Mouse (Mus musculus) telencephalon, adult 2 months (tissue): ENCODE results near the gene Mrpl42.

Source experiments
- DNase-seq: peaks from one replicate; pipeline ENCODE4 v3.0.0-alpha.2; 2011; ENCODE audit warnings: low read depth, low spot score

Gene Mrpl42

DNA sequence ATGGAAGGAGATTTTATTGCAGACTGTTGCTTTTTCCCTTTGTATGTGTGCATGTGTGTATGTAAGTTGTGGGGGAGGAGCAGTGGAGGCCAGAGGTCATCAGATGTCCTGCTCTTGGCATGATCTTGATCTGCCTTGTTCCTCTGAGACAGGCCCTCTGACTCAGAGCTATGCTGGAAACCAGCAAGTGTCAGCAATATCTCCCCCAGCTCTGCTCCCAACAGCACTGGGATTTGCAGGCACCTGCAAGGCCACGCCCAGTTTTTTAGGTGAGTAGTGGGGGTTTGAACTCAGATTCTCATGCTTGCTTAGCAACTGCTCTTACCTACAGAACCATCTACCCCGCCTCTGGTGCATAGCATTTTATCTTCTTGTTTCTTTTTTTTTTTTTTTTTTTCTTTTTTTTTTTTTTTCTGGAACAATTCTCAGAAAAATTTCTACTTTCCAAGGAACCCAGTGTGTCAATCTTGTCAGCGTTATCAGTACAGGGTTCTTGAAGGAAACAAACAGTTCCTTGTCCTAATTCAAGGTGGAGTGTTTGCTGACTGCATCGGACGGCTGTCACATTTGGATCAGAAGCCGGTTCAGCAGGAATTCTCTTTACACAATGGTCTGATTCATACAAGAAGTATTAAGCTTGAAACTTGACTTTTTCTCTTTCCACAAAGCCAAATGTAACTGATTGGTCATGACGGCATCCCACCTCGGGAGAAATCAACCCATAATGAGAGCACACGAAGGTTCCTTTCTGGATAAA is 43.5 kb downstream of the Mrpl42 start:
- no peak for DNase-seq

DNA sequence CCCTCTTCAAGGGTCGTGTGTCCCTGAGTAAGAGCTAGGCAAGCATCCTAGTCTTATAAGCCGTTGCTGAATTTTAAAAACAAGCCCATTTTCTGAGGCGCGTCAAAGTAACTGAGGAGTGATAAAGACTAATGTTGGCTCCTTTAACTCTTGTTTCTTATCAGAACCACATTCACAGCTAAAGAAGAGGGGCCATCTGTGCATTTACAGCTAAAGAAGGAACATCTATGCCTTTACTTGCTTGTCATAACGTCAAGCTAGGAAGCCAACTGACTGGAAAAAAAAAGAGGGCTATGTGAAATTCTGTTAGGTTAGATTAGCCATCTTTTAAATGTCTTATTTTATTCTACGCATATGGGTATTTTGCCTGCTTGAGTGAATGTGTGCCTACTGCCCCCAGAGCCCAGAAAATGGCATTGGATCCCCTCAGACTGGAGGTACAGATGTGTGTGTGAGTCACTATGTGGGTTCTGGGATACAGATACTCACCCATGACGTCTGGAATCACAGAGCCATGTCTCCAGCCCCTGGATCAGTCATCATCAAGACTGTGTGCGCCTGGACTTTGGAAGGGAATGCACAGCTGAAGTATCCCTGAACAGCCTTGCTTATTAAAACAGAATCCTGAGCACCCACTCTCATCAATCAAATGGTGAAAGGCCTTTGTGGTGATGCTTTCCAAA is 44.2 kb downstream of the Mrpl42 start:
- DNase-seq = no peak

DNA sequence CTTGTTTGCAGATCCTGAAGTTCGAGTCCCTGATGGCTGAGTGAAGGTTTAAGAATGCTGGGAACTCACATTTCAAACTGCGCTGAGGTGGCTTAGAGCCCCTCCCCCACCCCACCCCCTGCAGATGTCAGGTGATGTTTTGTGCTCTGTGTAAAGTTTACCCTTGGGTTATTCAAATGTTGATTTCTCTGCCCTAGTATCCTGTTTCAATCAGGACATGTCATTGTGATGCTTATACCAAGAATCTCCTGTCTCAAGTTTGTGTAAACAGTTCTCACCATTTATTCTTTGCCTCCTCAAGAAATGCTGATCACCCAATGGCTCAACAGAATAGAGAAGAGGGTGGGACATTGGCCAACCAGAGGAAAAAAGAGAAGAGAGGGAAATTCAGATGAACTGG is 45.6 kb downstream of the Mrpl42 start:
- no peak for DNase-seq

DNA sequence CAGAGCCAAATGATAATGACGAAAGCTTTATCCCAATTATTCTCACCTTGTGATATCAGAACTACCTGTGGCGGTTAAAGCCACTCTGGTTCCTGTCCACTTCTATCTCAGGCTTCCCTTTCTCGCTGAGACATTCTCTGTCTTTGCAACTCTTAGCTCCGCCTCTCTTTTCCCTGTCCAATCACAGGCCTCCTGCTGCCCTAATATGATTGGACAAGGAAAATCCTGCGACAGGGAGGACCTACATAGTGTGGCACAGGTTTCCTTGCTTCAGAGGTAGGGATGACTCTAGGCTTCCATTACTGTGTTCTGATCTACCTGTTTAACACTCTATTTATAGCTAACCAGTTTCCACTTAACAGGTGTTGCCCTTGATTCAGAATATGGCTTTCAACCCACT is 48.5 kb downstream of the Mrpl42 start:
- DNase-seq = no peak

- no peak for DNase-seq
Measured at GRCm38 (mm10) chr10:95449033-95449432, 52.7 kb downstream of the Mrpl42 start.

DNA sequence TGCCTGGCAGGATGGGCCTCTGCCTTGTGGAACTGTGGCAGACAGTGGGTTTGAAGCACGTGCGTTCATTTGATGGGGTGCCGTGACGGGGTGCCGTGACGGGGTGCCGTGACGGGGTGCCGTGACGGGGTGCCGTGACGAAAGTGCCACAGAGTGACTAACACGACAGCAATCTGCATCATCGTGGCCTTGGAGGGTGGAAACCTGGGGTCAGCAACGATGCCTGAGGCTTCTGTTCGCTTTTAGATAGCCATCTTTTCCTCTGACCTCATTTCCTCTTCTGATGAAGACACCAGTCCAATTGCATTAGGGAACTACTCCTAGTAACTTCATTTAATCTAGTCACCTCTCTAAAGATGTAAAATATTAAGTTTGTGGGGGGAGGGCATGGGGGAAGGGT is 53.8 kb downstream of the Mrpl42 start:
- no peak for DNase-seq

DNA sequence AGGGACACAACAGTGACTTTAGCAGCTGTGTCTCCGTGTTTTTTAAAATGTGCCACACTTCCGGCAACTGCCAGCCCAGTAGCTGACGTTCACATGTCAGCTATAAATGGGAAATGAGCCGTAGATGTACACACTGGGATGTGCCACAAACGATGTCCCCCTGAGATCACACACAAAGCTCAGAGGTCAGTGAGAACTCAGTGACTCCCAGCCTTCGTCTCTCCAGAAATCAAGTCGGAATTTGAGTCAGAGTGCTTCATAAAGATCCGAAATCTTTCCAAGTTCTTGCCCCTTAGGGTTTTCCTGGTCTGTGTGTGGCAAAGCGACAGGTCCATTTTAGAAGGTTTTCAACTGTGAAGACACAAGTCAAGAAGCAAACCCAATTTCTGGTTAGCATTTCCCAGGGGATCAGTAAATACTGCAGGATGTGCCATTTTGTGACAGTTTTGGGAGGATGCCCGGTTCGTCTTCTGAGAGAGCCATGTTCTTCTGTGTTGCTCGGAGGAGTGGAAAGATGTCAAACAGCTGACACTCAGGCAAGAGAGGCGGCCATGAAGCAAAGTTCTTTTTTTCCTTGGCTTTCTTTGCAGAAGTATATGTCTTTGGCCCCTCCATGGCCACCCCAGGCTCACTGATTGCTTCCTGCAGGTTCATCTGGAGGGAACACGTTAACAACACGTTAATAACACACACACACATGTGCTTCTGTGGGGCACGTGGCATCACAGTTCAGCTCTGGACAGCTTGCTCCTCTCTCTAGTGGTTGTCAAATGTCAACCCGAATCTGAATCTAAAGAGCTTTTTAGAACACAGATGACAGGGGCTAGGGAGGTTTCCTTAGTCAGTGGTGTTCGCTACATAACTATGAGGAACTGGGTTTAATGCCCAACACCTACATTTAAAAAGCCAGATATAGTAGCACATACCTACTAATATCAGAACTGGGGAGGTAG is 56.4 kb downstream of the Mrpl42 start:
- no peak for DNase-seq

DNA sequence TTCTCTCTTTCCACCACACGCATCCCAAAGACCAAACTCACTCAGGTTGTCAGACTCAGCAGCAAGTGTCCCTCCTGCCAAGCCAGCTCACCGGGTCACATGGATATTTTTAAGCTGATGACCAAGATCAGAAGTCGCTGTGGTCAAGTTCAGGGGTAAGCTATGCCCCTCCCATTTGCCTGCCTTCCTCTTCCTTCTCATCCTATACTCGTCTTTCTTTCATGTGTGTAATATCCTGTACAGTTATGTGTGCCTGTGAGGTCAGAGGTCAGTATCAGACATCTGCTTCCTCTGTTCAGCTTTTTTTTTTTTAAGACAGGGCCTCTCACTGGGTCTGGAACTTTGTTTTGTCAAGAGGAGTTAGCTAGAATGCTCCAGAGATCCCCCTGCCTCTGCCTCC is 59.4 kb downstream of the Mrpl42 start:
- DNase-seq = no peak

GRCm38 (mm10) chr10:95440566-95440965 is 61.2 kb downstream of the Mrpl42 start:
- DNase-seq = no peak

- DNase-seq = no peak
Measured at GRCm38 (mm10) chr10:95439718-95440339, 61.9 kb downstream of the Mrpl42 start.

GRCm38 (mm10) chr10:95438941-95439340 is 62.8 kb downstream of the Mrpl42 start:
- no peak for DNase-seq
